Mouse (Mus musculus) adrenal gland, postnatal 14 days (tissue): ENCODE results near the gene Usp43. TPM values are rescaled to one million over a fixed set of nuclear protein-coding genes. Genes with fewer than 3 reads are reported as not detected.

Experiments
- DNase-seq: peaks from one replicate; pipeline ENCODE4 v3.0.0; 2021; ENCODE audit warnings: mixed read lengths
- total RNA-seq: library from RNA; stranded (reverse); gene quantifications from 2 replicates; pipeline ENCODE4 v1.2.3, GENCODE M21; 2021

Gene Usp43
- total RNA-seq, 1 experiment from 2014 or later: 2.1 TPM

DNA sequence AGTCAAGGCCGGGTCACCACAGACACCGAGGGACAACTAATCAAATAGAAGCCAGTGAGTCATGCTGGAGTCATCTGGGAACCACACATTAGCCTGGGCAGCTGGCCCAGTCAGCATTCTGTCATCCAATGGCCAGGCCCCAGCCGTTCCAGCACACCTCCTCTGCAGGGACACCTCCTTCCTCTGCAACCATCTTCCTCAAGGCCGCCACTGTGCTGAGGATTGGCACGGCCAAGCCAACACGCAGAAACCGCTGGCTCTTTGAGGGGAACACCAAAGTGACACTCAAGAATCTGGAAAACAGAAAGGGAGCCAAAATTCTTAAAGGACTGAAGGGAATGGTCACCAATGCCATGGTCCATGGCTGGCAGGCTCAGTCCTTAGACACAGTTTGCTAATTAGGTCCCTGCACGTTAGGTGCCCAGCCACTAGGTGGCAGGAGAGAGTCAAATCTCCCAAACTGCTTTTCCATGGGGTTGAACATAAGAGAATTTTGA lies 24.8 kb downstream of the Usp43 start:
- DNase-seq: peak; percentile 92

- no peak for DNase-seq
Measured at GRCm38 (mm10) chr11:67895641-67896040, 26.3 kb downstream of the Usp43 start.

DNA sequence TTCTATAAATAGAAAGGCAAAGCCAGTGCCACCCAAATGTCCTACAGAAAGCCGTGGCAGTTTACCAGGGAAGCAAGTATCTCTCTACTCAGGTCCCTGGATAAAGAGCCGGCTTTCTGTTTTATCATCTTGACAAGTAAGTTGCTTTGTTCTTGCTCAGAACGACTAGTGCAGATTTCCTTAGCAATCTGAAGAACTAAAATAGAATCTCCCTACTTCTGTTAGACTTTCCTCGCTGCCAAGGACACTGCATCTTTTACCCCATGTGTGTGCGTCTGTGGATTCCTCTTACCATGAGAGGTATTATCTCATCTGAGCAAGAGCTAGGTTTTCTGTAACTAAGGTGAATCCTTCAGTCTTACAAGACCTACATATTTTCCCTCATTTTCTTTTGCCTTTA lies 33.4 kb downstream of the Usp43 start:
- DNase-seq: no peak

- no peak for DNase-seq
Measured at GRCm38 (mm10) chr11:67885921-67886320, 36.0 kb downstream of the Usp43 start.

DNA sequence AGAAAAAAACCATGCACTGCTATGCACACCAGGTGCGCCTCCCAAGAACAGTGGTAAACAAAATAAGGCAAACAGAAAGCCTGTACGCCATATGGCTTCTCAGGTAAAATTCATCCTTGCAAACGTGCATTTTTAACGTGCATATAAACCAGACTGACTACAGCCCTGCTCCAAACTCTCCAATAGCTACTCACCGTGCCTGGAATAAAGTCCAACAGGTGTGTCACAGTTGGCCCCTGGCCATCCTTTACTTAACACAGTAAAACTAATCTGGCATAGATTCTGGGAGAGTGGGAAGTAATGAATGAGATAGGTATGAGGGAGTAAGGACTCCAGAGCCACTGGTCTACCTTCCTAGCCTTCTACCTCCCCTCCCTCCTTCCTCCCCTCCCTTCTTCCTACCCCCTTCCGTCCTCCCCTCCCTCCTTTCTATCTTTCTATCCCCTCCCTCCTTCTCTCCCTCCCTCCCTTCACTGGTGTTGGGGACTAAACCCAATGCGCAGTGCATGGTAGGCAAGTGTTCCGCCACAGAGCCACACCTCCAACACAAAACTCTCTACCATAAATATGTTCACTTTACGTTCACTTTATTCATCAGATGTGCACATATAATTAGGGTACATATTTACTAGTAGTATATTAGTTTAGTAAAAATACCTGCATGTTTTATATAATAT lies 56.3 kb downstream of the Usp43 start:
- no peak for DNase-seq

- DNase-seq: no peak
Measured at GRCm38 (mm10) chr11:67865100-67865499, 56.9 kb downstream of the Usp43 start.

- no peak for DNase-seq
Measured at GRCm38 (mm10) chr11:67861399-67861838, 60.5 kb downstream of the Usp43 start.

DNA sequence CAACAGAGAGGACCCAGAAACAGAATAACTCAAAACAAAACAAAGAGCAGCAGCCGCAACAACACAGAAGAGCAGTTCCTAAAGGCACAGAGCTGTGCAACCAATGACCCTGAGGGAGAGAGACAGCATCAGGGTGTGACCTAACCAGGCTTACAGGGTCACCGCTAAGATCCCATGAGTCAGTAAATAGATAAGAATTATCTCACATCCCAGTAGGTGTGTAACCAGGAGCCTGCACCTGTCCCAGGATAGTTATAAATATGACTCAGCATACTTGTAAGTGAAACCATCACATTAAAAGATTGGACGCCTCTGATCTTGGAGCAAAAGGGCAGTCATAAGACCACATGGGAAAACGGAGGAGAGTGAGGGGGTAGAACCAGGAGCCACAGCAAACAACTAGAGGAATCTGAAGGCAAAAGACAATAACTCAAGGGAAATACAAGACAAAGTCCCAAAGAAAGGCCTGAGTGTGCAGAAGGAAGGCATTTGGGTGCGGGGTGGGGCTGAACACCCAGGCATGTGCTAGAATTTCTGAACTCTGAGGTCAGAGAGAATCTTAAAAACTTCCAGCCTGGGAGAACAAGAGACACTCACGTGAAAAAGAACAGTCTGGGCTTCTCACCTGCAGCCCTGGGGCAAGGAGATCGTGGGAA lies 61.1 kb downstream of the Usp43 start:
- no peak for DNase-seq

DNA sequence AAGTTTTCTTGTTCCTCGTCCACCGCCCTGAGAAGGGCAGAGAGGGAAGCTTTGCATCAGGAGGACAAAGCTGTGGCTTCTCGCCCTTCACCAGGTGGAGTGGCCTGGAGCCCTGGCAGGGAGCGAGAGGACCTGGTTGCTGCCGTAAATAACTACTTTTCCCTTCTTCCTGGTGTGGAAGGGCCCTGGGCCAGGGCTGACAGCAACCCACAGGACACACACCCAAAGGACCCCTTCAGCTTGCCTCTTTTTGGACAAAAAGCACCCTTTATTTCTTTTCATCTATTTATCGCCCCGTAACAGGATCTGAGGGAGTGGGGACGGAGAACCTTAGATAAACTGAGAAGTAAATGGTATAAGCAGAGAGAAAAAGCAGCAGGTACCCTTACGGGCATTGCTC lies 63.4 kb downstream of the Usp43 start:
- no peak for DNase-seq

GRCm38 (mm10) chr11:67855035-67855434 lies 66.9 kb downstream of the Usp43 start:
- peak; percentile 55 for DNase-seq

DNA sequence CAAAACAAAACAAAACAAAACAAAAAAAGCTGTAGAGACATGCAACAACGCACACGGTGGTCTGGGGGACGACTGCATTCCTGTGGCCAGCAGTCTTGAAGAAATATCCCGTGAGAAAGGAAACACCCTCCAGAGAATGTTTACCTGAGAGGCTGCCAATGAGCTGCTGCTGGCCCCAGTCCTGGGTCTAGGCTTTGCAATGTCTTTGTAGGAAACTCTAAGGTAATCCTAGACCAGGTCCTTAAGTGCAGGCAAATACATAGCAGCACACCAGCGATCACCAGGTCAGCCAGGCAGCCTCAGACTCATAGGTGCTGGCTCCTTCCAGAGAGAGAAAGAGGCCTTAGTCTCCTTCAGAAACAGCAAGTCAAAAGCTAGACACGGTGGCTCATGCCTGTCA lies 68.0 kb downstream of the Usp43 start:
- DNase-seq: no peak

GRCm38 (mm10) chr11:67851770-67852169 lies 70.2 kb downstream of the Usp43 start:
- DNase-seq: no peak

GRCm38 (mm10) chr11:67845193-67845592 lies 76.8 kb downstream of the Usp43 start:
- no peak for DNase-seq

GRCm38 (mm10) chr11:67839810-67840209 lies 82.1 kb downstream of the Usp43 start:
- DNase-seq: no peak

GRCm38 (mm10) chr11:67835408-67836078 lies 86.4 kb downstream of the Usp43 start:
- no peak for DNase-seq

- DNase-seq: no peak
Measured at GRCm38 (mm10) chr11:67831820-67832219, 90.1 kb downstream of the Usp43 start.

DNA sequence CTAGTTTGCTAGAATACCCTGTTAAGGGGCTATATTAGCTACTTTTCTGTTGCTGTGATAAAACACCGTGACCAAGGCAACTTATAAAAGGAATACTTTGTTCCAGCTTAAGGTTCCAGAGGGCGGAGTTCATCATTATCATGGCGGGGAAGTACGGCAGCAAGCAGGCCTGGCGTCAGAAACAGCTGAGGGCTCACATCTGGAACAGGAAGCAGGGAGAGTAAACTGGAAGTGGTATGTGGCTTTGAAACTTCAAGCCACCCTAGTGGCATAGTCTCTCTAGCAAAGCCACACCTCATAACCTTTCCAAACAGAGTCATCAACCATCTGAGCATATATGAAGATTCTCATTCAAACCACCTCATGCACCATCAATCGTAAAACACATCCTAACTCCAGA lies 92.4 kb downstream of the Usp43 start:
- DNase-seq: no peak

DNA sequence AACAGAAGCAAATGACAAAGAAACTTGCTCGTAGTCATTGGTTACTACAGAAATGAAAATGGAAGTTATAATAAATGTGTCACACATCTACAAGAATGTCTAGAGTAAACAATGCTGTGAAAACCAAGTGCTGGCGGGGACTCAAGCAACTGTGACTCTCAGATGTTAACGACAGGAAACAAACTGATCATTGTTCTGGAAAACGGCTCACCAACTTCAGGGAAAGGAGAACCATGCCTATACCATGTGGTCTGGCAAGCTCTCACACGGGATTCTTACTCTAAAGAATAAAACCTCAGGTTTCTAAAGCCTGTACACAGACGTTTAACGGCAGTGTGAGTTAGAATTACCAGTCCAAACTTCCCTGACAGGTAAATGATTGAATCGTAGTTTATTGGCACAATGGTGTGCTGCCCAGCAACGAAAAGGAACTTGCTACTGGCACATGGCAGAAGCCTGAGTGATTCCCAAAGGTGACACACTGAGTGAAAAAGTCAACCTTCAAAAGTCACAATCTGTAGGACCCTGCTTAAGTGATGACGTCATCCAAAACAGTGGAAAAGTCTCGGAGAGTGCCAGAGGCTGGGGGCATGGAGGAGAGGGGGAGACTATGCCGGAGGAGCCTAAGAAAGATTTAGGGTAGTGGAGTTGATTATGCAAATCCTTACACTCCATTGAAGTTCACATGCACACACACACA lies 93.4 kb downstream of the Usp43 start:
- DNase-seq: no peak

GRCm38 (mm10) chr11:67821560-67821959 lies 100.4 kb downstream of the Usp43 start:
- DNase-seq: no peak

DNA sequence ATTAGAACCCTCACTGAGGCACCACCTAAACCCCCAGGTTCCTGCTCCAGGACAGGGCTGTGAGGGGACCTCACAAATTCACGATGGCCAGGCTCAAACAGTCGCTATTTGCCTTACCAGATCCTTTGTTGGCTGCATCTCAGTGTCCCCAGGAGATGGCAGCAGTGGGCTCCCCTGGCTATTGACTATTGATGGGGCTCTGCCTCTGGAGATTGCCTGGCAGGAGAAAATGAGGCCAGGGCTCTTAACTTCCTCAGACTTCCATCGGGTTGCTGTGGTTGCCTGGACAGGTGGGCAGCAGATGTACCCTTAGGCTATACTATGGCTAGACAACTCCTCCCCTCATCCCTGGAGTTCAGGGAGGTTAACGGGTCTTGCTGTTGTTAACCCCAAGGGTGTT lies 101.7 kb downstream of the Usp43 start:
- peak; percentile 67 for DNase-seq

- DNase-seq: peak; percentile 26
Measured at GRCm38 (mm10) chr11:67819604-67820003, 102.3 kb downstream of the Usp43 start.

- peak; percentile 28 for DNase-seq
Measured at GRCm38 (mm10) chr11:67811535-67811934, 110.4 kb downstream of the Usp43 start.

DNA sequence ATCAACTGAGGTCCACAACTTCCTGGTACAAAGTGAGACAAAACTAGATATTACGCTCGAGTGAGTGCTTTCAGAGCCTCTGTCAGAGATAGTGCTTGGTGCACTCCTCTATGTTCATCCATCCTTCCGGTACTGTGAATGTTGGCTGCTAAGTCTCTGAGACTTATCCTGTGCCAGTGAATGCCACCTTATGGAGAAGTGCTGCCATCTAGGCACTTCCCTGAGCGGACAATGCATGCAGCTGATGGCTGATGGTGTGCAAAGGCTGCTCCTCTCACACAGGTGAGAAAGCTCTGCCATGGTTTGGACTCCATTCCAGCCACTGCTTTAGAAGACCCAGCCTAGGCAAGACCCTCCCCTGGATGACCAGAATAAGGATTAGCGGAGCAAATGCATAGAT lies 113.9 kb downstream of the Usp43 start:
- DNase-seq: no peak
